Mouse (Mus musculus) spleen, adult 2 months (tissue): Measurements from ENCODE around the gene Prss48. TPM values are rescaled to one million over a fixed set of nuclear protein-coding genes. Genes with fewer than 3 reads are reported as not detected.
A peak's percentile ranks its signal among the peaks of the same experiment; 100 is the strongest.
"Not testable (repeated sequence)": the region's sequence is repeated elsewhere in the genome, so short reads cannot be mapped to it uniquely, and the experiment has no call there.

Experiments
- DNase-seq, 2 experiments: peaks; one replicate each; pipeline versions ENCODE4 v3.0.0 to v3.0.0-alpha.2; 2012 to 2021; ENCODE audit warnings: low spot score in 2 of 2, low read depth in 1 of 2
- H3K27ac ChIP-seq: fragments of 200-500 bp; 2 replicates; pipeline ENCODE4 v1.5.1; 2012; ENCODE audit warnings: low read length, inconsistent platforms; ENCODE audit not compliant: insufficient read depth
- H3K27me3 ChIP-seq: fragments of 200-500 bp; 2 replicates; pipeline ENCODE4 v1.6.1; 2012; ENCODE audit warnings: mild to moderate bottlenecking, moderate library complexity, low read length, inconsistent platforms; ENCODE audit not compliant: control insufficient read depth, insufficient read depth
- H3K36me3 ChIP-seq: fragments of 200-500 bp; 2 replicates; pipeline ENCODE4 v1.6.1; 2012; ENCODE audit warnings: mild to moderate bottlenecking, low read length, inconsistent platforms; ENCODE audit not compliant: control insufficient read depth, insufficient read depth
- H3K4me1 ChIP-seq: fragments of 200-500 bp; 2 replicates; pipeline ENCODE4 v1.6.1; 2011; ENCODE audit warnings: inconsistent platforms; ENCODE audit not compliant: control insufficient read depth, insufficient read depth, insufficient read length
- H3K4me3 ChIP-seq: fragments of 200-500 bp; 2 replicates; pipeline ENCODE4 v1.5.1; 2011; ENCODE audit warnings: mild to moderate bottlenecking, inconsistent platforms; ENCODE audit not compliant: insufficient read depth, insufficient read length; ENCODE audit errors: extremely low read depth
- CTCF ChIP-seq: fragments of 200-500 bp; IDR thresholded peaks from 2 replicates; pipeline ENCODE4 v1.5.1; 2011; ENCODE audit warnings: mild to moderate bottlenecking, inconsistent platforms; ENCODE audit not compliant: insufficient read depth, insufficient read length, insufficient replicate concordance; ENCODE audit errors: extremely low read depth
- POLR2A ChIP-seq: fragments of 200-500 bp; IDR thresholded peaks from 2 replicates; pipeline ENCODE4 v1.6.1; 2011; ENCODE audit warnings: low read depth, low read length, inconsistent platforms
- WGBS: fragments of 180-500 bp; shearing (Covaris S2); methylation state at CpG from one replicate; pipeline ENCODE4 v1.1.7; 2018; 5-methylcytosine and 5-hydroxymethylcytosine counted together
- polyA plus RNA-seq: library from polyadenylated mRNA; depleted of rRNA; stranded (reverse); fragments of >200 nt; gene quantifications from 2 replicates; pipeline ENCODE4 v1.2.3, GENCODE M21; 2012

Gene Prss48
- polyA plus RNA-seq, 1 experiment: not detected

GRCm38 (mm10) chr3:85987225-85987624 lies 15.1 kb downstream of the Prss48 start:
- TF ChIP-seq CTCF (no peak), POLR2A (no peak)
- no peak for DNase-seq
- no peak overlapping the region for H3K27ac ChIP-seq

GRCm38 (mm10) chr3:85984537-85984936 lies 17.8 kb downstream of the Prss48 start:
- Histone ChIP-seq H3K27ac (no peak overlapping the region), H3K4me3 (no peak overlapping the region), H3K36me3 (no peaks in the 10 kb centered on the region), H3K4me1 (no peaks in the 10 kb centered on the region), H3K27me3 (no peaks in the 10 kb centered on the region)
- DNase-seq: no peak
- 91% methylated on average over 6 of the region's 6 CpGs for WGBS
- no peak for TF ChIP-seq CTCF
- TF ChIP-seq POLR2A: no peak

More at GRCm38 (mm10) chr3:85987225-85987624, 15.1 kb downstream of the Prss48 start:
- H3K27me3 ChIP-seq: no peaks in the 10 kb centered on the region
- H3K4me3 ChIP-seq: no peak overlapping the region
- no peaks in the 10 kb centered on the region for H3K36me3 ChIP-seq
- 85% methylated on average over 2 of the region's 2 CpGs for WGBS
- no peaks in the 10 kb centered on the region for H3K4me1 ChIP-seq

- not testable (repeated sequence) for H3K4me3 ChIP-seq, DNase-seq, H3K27me3 ChIP-seq, H3K4me1 ChIP-seq, H3K27ac ChIP-seq, H3K36me3 ChIP-seq
- 77% methylated on average over 3 of the region's 3 CpGs for WGBS
Measured at GRCm38 (mm10) chr3:85981761-85982160, 20.5 kb downstream of the Prss48 start.

- WGBS: 90% methylated on average over 4 of the region's 4 CpGs
- TF ChIP-seq CTCF (no peak), POLR2A (no peak)
- Histone ChIP-seq H3K4me3 (no peak overlapping the region), H3K4me1 (no peaks in the 10 kb centered on the region), H3K27me3 (no peaks in the 10 kb centered on the region), H3K36me3 (no peaks in the 10 kb centered on the region), H3K27ac (no peak overlapping the region)
- no peak for DNase-seq
Measured at GRCm38 (mm10) chr3:85980036-85980435, 22.3 kb downstream of the Prss48 start.

DNA sequence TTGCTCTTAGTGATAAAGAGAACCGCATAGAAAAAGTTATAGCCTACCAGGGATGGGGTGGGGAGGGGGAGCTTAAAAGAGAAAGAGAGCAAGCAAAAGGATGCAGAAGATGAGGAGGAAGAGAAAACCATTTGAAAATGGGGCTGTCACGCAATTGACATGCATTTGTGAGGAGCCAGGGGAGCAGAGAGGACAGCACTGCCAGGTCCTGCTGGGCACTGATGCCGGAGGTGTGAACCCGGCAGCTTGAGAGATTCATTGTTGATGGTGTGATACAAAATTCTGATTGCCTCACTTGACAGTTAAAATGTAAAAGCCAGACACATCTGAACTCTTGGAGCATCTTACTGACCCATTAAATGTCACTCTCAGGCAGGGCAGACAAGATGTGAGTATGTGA lies 27.8 kb downstream of the Prss48 start:
- Histone ChIP-seq H3K4me3 (no peak overlapping the region), H3K36me3 (no peaks in the 10 kb centered on the region), H3K27ac (no peak overlapping the region), H3K4me1 (no peaks in the 10 kb centered on the region), H3K27me3 (peaks cover 9% of the 10 kb centered on the region; the same call in 1 of the 2 replicates)
- TF ChIP-seq CTCF (no peak), POLR2A (no peak)
- DNase-seq: no peak
- 92% methylated on average over 4 of the region's 4 CpGs for WGBS

DNA sequence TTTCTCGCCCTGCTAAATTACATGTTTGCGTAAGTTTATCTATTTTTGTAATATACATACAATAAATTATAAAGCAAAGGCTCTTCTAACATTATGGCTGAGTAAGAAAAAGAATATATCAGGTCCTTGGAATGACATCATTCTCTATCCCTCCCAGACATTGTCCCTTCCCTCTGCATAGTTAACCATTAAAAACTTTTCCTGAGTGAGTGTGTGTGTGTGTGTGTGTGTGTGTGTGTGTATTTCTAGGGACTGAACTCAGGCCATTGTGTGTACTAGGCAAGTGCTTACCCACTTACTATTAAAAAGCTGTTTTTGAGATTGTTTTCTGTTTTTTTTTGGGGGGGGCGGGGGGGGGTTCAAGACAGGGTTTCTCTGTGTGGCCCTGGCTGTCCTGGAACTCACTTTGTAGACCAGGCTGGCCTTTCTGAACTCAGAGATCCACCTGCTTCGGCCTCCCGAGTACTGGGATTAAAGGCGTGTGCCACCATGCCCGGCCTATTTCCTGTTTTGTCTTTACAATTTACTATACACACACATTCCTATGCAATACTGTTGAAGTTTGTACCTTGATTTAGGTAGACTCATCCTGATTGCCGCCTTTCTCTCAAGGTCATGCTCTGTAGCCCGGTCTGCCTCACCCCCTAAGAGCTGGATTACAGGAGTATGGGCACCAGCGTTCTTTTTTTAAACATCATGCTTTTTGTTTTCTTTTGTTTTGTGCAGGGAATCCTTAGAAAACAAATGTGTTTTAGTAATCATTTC lies 28.7 kb downstream of the Prss48 start:
- no peak overlapping the region for H3K4me3 ChIP-seq
- TF ChIP-seq CTCF: no peak
- no peak for TF ChIP-seq POLR2A
- H3K27ac ChIP-seq: no peak overlapping the region
- H3K36me3 ChIP-seq: no peaks in the 10 kb centered on the region
- WGBS: 92% methylated on average over 10 of the region's 10 CpGs
- peaks cover 9% of the 10 kb centered on the region; the same call in 1 of the 2 replicates for H3K27me3 ChIP-seq
- no peaks in the 10 kb centered on the region for H3K4me1 ChIP-seq
- DNase-seq: no peak

- 12% methylated on average over 13 of the region's 13 CpGs for WGBS
- H3K36me3 ChIP-seq: no peaks in the 10 kb centered on the region
- H3K4me1 ChIP-seq: no peaks in the 10 kb centered on the region
- TF ChIP-seq CTCF (no peak), POLR2A (no peak)
- no peak for DNase-seq
- peak overlapping the region; percentile 30; the same call in 1 of the 2 replicates for H3K4me3 ChIP-seq
- H3K27ac ChIP-seq: no peak overlapping the region
- H3K27me3 ChIP-seq: peaks cover 9% of the 10 kb centered on the region; the same call in 1 of the 2 replicates
Measured at GRCm38 (mm10) chr3:85971599-85971975, 30.7 kb downstream of the Prss48 start.
